Mouse (Mus musculus) right cerebral cortex, postnatal 36 days (tissue): ENCODE measurements around the gene Sf3b6.
"Not testable (repeated sequence)": the region's sequence is repeated elsewhere in the genome, so short reads cannot be mapped to it uniquely, and the experiment has no call there.

Experiments used
- DNase-seq, 2 experiments: peaks; one replicate each; pipeline ENCODE4 v3.0.0; 2022; ENCODE audit warnings: low spot score in 2 of 2, mixed read lengths in 1 of 2

Sf3b6 gene

GRCm38 (mm10) chr12:4817361-4818101 lies at the start of gene Sf3b6:
Gene Sf3b6, plus strand, starts transcription at chr12:4817544.
- DNase-seq: peak; percentile 93 to 96

GRCm38 (mm10) chr12:4768492-4769332 lies 48.6 kb upstream of the Sf3b6 start, which contains the start of the genes Pfn4 and Fam228b:
Gene Pfn4, plus strand, starts transcription at chr12:4769022.
Gene Fam228b, minus strand, starts transcription at chr12:4769267.
- peak; percentile 95 for DNase-seq

GRCm38 (mm10) chr12:4769333-4769723 lies 48.0 kb upstream of the Sf3b6 start:
- no peak for DNase-seq

- no peak for DNase-seq
Measured at GRCm38 (mm10) chr12:4774895-4775587, 42.3 kb upstream of the Sf3b6 start.

GRCm38 (mm10) chr12:4775588-4775949 lies 41.8 kb upstream of the Sf3b6 start:
- no peak for DNase-seq

- no peak for DNase-seq
Measured at GRCm38 (mm10) chr12:4777734-4778133, 39.6 kb upstream of the Sf3b6 start.

GRCm38 (mm10) chr12:4780245-4780644 lies 37.1 kb upstream of the Sf3b6 start:
- no peak for DNase-seq

GRCm38 (mm10) chr12:4781270-4781669 lies 36.1 kb upstream of the Sf3b6 start:
- DNase-seq: no peak

GRCm38 (mm10) chr12:4781725-4782404 lies 35.5 kb upstream of the Sf3b6 start:
- DNase-seq: not testable (repeated sequence)

- DNase-seq: no peak
Measured at GRCm38 (mm10) chr12:4783598-4783997, 33.7 kb upstream of the Sf3b6 start.

- no peak for DNase-seq
Measured at GRCm38 (mm10) chr12:4784466-4784865, 32.9 kb upstream of the Sf3b6 start.

- not testable (repeated sequence) for DNase-seq
Measured at GRCm38 (mm10) chr12:4788128-4788527, 29.2 kb upstream of the Sf3b6 start.

- DNase-seq: peak in 1 of 2 experiments; percentile 15
Measured at GRCm38 (mm10) chr12:4793718-4794117, 23.6 kb upstream of the Sf3b6 start.

- not testable (repeated sequence) for DNase-seq
Measured at GRCm38 (mm10) chr12:4797471-4797870, 19.9 kb upstream of the Sf3b6 start.

GRCm38 (mm10) chr12:4811036-4811435 lies 6.3 kb upstream of the Sf3b6 start:
- no peak for DNase-seq

GRCm38 (mm10) chr12:4811705-4812104 lies 5.6 kb upstream of the Sf3b6 start:
- DNase-seq: no peak

- no peak for DNase-seq
Measured at GRCm38 (mm10) chr12:4813636-4814035, 3.7 kb upstream of the Sf3b6 start.

GRCm38 (mm10) chr12:4816680-4817360 lies 524 bp upstream of the Sf3b6 start:
- DNase-seq: no peak

- no peak for DNase-seq
Measured at GRCm38 (mm10) chr12:4827256-4827655, 9.9 kb downstream of the Sf3b6 start.

- no peak for DNase-seq
Measured at GRCm38 (mm10) chr12:4836959-4837358, 19.6 kb downstream of the Sf3b6 start.

GRCm38 (mm10) chr12:4840010-4840409 lies 22.7 kb downstream of the Sf3b6 start:
- DNase-seq: no peak
